Mouse (Mus musculus) layer of hippocampus, postnatal 10 days (tissue): ENCODE data around the gene Btk. TPM values are rescaled to one million over a fixed set of nuclear protein-coding genes. Genes with fewer than 3 reads are reported as not detected.

Source experiments
- total RNA-seq, 2 experiments: library from RNA; stranded (reverse); gene quantifications; 2 replicates each; pipeline ENCODE4 v1.2.3; 2021

Btk gene
- total RNA-seq, 2 experiments from 2014 or later: 1.3 to 1.5 TPM

Other genes starting within 250 kb of the Btk start
- 10 to 100 TPM; 40.3 to 40.6 TPM for gene Drp2, start 179.0 kb downstream of the Btk start, total RNA-seq
- not detected for gene Taf7l, start 107.1 kb downstream of the Btk start, total RNA-seq
- 10 to 100 TPM; 24.4 to 27.8 TPM for gene Timm8a1, start 41.7 kb downstream of the Btk start, total RNA-seq
- 100 to 1,000 TPM; 211 to 227 TPM for gene Rpl36a, start 2.1 kb upstream of the Btk start, total RNA-seq
- gene Gla, start 17.6 kb upstream of the Btk start, total RNA-seq: 1 to 10 TPM; 6.9 to 7.8 TPM
- 100 to 1,000 TPM; 128 to 133 TPM for gene Hnrnph2, start 17.6 kb upstream of the Btk start, total RNA-seq
- gene Armcx4, start 102.9 kb upstream of the Btk start, total RNA-seq: 10 to 100 TPM; 51.9 to 57.1 TPM
- gene Armcx1, start 134.4 kb upstream of the Btk start, total RNA-seq: 10 to 100 TPM; 54.1 to 59.5 TPM
- gene Armcx6, start 167.8 kb upstream of the Btk start, total RNA-seq: 10 to 100 TPM in 1 of 2 experiments, 1 to 10 TPM in 1; 9.5 to 10.4 TPM
- gene Armcx3, start 173.0 kb upstream of the Btk start, total RNA-seq: 100 to 1,000 TPM in 1 of 2 experiments, 10 to 100 TPM in 1; 93.6 to 109 TPM
- gene Armcx2, start 225.7 kb upstream of the Btk start, total RNA-seq: 10 to 100 TPM; 79.1 to 88.7 TPM